Mouse (Mus musculus) cerebellum, adult 8-10 months (tissue): Measurements from ENCODE around the gene Hpcal1.

ENCODE experiments used
- DNase-seq: peaks from one replicate; pipeline ENCODE4 v3.0.0; 2022

Hpcal1 gene

DNA sequence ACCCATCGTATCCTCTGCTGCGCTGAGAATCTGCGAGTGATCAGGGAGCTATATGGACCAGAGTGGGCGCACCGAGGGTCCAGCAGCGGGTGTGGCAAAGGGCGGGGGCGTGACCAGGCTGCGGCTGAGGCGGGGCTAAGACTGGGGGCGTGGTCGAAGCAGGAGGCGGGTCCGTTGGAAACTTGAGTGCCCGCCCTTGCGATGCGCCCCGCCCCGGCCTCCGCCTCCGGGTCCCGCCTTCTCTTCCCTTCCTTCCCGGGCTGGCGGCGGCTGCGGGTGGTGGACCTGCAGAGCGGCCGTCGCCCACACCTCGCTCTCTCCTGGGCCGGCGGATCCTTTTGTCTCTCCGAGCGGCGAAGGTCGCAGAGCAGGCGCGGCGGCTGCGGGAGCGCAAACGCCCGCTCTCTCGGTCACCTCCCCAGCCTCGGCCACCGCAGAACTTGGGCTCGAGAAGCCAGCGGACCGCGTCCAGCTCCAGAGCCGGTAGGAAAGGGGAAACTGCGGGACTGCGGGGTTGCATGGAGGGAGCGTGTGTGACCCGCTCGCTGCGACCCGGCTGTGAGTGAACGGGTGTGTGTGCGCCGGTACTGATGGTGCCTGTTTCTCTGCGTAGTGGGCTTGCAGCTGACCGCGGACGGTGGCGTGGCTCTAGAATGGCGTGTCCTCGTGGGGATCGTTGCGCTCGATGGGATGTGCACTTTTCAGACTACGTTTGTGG, at the start of gene Hpcal1:
Hpcal1 (plus strand) TSS at position 293 of the 718 bp plus-strand sequence.
- peak; percentile 96 for DNase-seq

DNA sequence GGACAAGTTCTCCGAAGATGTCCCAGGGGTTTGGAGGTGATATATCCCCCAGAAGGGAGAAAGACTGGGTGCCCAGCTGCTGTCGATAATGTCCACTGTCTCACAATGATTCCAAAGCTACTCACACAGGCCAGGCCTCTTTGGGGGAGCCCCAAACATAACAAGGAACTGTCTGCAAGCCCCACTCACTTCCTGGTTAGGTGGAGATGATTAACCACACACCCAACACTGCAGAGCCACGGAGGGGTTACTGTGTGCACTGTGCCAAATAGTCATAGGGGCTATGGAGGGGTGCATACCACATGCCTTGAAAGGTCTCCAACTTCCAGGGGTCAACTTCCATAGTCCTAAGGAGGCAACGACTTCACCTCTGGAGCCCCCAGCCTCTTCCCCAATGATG, 49.4 kb upstream of the Hpcal1 start:
- no peak for DNase-seq

DNA sequence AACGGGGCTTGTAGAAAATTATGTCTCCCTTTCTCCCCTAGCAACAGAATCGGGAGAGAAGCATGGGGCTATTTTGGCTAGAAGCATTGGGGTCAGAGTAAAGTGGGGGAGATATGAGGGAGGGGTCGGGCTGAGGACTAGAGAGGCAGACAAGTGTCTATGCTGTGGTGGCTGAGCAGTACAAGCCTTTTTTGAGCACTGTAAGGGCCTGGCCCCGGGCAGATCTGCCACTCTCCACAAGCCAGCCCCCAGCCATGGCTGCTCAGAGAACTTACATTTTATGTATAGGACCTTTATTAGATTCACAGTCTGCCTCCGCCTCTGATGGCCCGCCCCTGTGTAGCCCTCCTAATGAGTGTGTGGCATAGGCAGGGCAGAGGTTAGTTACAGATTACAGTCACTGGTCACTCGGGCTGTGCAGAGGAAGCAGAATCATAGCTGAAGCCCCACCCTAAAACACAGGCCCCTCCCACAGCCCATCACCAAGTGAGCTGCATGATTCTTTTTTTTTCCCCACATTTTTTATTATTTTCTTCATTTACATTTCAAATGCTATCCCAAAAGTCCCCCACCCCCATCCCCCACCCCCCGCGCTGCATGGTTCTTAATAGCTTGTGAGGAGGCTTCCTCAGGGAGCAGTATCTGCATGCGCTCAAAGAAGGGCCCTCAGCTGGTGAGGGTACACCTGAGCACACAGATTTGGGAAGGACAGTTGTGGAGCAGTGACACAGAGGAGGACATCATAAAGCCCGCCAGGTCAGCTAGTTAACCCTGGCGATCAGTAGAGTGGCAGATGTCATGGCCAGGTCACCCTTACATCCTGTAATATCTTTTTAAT, 46.1 kb upstream of the Hpcal1 start:
- DNase-seq, result no peak

- DNase-seq, result no peak
These were observed 44.2 kb upstream of the Hpcal1 start for GRCm38 (mm10) chr12:17646457-17646856.

DNA sequence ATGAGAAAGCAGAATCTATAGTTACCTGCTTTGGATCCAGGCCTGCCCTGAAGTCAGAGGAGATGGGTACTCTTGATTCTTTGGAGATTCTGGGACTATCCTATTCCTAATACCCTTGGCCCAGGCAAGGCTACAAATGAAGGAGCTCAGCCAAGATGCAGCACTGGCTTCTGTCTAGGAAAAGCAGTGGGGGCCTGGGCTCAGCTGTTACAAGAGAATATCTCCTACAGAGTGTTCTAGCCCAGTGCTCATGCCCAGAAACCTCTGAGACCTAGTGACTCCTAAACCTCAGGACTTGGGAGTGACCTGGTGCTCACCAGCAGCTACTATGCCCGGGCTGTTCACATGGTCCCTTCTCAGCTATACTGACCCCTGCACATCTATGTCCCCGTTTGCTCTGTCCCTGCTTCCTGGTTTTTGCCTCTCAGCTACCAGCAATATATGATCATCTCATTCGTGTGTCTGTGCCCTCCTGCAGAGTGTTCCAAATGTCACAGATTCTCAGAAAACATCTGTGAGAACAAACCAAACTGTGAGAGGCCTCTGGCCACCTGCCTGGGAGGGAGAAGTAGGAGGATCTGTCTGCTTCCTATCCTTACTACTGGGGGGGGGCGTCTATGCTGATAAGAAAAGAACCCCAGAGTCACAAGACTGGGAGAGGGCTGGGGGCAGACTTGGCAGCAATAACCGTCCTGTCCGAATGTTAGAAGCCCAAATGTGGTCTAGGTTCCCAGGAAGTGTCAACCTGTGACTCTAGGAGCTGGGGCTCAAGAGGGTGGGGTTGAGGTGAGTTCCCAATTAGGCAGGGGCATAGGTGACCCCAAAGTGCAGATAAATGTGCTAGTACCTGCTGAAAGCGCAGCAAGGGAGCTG, 39.2 kb upstream of the Hpcal1 start:
- DNase-seq, result no peak

- peak; percentile 35 for DNase-seq
These were observed 38.2 kb upstream of the Hpcal1 start for GRCm38 (mm10) chr12:17652216-17653050.

- DNase-seq, result peak; percentile 95
These were observed 37.4 kb upstream of the Hpcal1 start for GRCm38 (mm10) chr12:17653051-17653783.

GRCm38 (mm10) chr12:17657561-17658195, 33.0 kb upstream of the Hpcal1 start:
- no peak for DNase-seq

DNA sequence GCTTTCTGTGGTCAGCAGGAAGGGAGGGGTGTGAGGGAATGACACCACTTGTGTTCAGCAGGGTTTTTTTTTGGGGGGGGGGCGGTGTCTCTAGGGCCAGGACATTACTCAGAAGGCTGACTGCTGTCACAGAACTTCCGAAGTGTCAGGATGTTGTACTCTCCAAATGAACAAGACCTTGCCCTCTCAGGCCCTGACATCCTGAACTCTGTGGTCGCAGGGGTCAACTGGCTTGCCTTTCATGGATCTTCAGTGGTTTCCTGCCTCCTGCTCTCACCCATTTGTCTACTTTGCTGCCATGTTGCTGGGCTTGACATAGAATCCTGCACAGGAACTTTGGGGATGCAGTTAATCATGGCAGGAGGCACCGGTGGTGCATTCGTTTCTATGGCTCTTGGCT, 32.1 kb upstream of the Hpcal1 start:
- no peak for DNase-seq

GRCm38 (mm10) chr12:17661483-17661920, 29.2 kb upstream of the Hpcal1 start:
- peak; percentile 36 for DNase-seq

DNA sequence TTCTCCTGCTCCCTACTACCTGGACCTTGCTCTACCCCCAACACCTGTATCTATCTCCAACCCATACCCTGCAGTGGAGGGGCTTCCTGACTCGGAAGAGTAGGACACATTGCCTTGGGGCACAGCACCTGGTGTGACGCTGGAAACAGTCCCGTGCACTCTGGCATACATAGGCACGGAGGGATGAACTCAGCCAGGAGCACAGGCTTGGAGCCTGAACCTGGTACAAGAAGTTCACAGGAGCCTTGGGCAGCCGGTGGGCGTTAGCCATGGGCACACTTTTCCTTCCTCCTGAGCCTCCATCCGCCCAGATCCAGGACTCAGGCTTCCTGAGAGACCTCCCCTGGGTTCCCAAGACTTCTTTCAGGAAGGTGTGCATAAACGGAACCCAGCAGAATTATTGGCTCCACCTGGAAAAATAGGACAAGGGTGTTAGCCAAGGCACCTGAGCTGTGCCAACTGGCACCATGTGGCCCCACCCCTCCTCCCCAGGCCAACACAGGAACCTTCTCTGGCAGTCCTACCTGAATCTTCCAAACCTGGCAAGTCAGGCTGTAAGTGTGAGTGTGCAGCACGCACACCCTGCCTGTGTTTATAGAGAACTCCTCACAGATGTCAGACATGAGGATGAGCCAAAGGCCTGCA, 26.5 kb upstream of the Hpcal1 start:
- DNase-seq, result peak; percentile 79

DNA sequence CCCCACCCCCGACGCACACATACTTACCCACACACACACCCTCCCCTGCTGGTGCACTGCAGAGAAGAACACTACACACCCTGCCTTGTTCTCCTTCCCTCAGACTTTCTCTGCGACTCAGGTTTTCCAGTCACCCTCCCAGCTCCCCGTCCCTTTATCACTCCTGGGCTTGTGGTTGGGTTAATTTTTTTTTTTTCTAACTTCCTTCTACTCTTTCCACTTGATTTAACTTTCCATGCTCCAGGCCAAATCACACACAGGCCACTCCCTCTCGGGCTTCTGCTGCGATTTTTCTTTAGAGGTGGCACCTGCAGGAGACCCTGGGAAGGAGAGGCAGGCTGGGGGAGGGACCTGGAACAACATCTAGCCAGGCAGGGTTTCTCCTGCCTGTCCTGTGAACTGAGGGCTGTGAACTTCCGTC, 24.7 kb upstream of the Hpcal1 start:
- no peak for DNase-seq

GRCm38 (mm10) chr12:17666616-17667015, 24.0 kb upstream of the Hpcal1 start:
- DNase-seq, result no peak

DNA sequence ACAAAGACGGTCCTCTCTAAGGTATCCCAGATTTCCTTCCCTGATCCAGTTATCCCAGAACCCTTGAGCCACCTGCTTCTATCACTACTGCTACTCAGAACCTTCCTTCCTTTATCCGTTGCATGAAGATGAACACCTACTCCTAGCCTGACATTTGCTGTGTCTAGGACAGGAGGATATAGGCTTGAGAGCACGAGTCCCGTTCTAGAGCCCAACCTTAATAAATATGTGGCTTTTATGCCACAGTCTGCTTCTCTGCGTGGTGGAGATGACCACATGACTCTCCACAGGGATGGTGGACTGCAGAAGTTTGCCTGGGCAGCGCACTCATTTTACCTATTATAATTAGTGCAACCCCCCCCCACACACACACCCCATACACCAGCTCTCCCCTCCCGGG, 16.9 kb upstream of the Hpcal1 start:
- no peak for DNase-seq

DNA sequence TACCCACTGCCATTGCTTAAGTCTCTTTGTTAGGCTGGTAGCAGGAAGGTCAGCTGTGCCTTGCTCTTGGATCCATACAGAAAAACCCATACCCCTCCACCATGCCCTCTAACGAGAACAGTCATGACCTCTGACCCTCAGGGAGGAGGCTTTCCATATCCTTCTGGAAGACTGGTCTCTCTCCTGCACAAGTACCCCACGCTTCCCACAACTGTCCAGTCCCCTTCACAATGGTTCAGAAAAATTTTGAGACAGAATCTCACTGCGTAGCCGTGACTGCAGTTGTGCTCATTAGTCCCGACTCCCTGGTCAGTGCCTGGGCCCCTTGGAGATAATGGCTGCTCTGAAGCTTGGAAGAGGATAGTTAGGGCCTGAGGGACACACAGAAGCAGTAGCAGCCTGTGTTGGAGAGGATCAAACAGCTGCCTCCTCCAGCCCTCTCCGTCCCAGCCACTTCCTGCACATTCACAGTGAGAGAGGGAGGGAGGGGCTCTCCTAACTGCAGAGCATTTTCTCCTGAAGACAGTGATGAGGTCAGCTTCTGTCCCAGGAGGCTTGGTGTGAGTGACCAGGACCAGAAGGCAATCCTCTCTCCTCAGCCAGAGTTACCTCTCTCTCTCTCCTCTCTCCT, 16.4 kb upstream of the Hpcal1 start:
- DNase-seq, result no peak

- no peak for DNase-seq
These were observed 12.9 kb upstream of the Hpcal1 start for GRCm38 (mm10) chr12:17677743-17678142.

DNA sequence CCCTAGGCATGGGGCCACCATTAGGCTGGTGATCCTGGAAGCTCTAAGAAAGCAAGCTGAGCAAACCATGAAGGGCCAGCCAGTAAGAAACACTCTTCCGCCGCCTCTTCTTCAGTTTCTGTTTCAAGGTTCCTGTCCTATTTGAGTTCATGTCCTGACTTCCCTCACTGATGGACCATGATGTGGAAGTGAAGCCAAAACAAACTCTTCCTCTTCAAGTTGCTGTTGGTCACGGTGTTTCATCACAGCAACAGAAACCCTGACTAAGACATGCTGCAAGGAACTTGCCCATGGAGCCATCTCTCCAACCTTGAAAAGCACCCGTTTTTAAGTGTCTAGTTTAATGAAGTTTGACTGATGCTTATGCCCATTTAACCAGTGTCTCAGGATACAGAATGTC, 11.1 kb upstream of the Hpcal1 start:
- no peak for DNase-seq

DNA sequence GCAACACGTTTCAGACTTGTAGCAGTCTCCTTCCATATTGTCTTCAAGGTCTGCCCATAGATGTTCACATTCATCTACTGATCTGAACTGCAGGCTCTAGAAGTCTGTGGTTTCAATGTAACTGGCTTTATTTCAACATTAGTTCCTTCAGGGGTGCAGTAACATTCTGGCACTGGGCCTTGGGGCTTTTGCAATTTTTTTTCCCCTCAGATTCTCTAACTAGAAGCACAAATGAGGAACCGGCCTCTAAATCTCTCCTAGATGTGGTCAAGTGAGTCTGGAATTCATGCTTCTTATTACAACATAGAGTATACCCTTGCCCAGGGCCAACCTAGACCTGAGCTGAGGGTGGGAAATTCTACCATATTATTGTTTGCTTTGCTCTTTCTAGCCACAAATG, 8.5 kb upstream of the Hpcal1 start:
- DNase-seq, result no peak

- no peak for DNase-seq
These were observed 6.3 kb upstream of the Hpcal1 start for GRCm38 (mm10) chr12:17684315-17684714.

- no peak for DNase-seq
These were observed 4.5 kb upstream of the Hpcal1 start for GRCm38 (mm10) chr12:17686116-17686515.
